Mouse (Mus musculus) MEL (cell line): ENCODE data around the gene Tsfm.
A peak's percentile ranks its signal among the peaks of the same experiment; 100 is the strongest.

Experiments
- BHLHE40 ChIP-seq: IDR thresholded peaks from 2 replicates; pipeline ENCODE4 v1.6.1; 2012; ENCODE audit warnings: low read depth, mild to moderate bottlenecking, inconsistent platforms, low read length, improper control_type of control experiment, borderline replicate concordance
- CHD2 ChIP-seq: IDR thresholded peaks from 2 replicates; pipeline ENCODE4 v1.6.1; 2011; ENCODE audit warnings: low read length, improper control_type of control experiment
- CTCF ChIP-seq, 3 experiments: IDR thresholded peaks in 2 of 3; conservative IDR thresholded peaks in 1 of 3; 2 replicates each; pipeline ENCODE4 v1.5.1; 2011 to 2012; ENCODE audit warnings: low read length in 3 of 3, low read depth in 2 of 3, mild to moderate bottlenecking in 2 of 3, improper control_type of control experiment in 1 of 3, inconsistent platforms in 1 of 3, mixed read lengths in 1 of 3, moderate library complexity in 1 of 3; ENCODE audit not compliant: control insufficient read depth in 1 of 3, insufficient read depth in 1 of 3, poor library complexity in 1 of 3, severe bottlenecking in 1 of 3
- GATA1 ChIP-seq: IDR thresholded peaks from 2 replicates; pipeline ENCODE4 v1.6.1; 2011; ENCODE audit warnings: low read depth, low read length, improper control_type of control experiment
- KAT2A ChIP-seq: conservative IDR thresholded peaks from 2 replicates; pipeline ENCODE4 v1.6.1; 2012; ENCODE audit warnings: low read depth, low read length, improper control_type of control experiment, inconsistent platforms
- MAX ChIP-seq: IDR thresholded peaks from 2 replicates; pipeline ENCODE4 v1.6.1; 2011; ENCODE audit warnings: low read length, improper control_type of control experiment
- POLR2A ChIP-seq, 2 experiments: IDR thresholded peaks; 2 replicates each; pipeline ENCODE4 v1.6.1; 2011 to 2012; ENCODE audit warnings: low read length in 2 of 2, mild to moderate bottlenecking in 2 of 2, control low read depth in 1 of 2, improper control_type of control experiment in 1 of 2, low read depth in 1 of 2, moderate library complexity in 1 of 2; ENCODE audit not compliant: control insufficient read depth in 1 of 2, insufficient read depth in 1 of 2, poor library complexity in 1 of 2
- TBP ChIP-seq: IDR thresholded peaks from 2 replicates; pipeline ENCODE4 v1.8.0; 2011; ENCODE audit warnings: low read depth, low read length, improper control_type of control experiment
- USF1 ChIP-seq: IDR thresholded peaks from 2 replicates; pipeline ENCODE4 v1.6.1; 2014; ENCODE audit warnings: low read depth, mild to moderate bottlenecking, inconsistent platforms, low read length, improper control_type of control experiment, moderate library complexity
- USF2 ChIP-seq, 2 experiments: IDR thresholded peaks; 2 replicates each; pipeline ENCODE4 v1.6.1; 2011 to 2012; ENCODE audit warnings: improper control_type of control experiment in 2 of 2, low read length in 2 of 2, borderline replicate concordance in 1 of 2, inconsistent platforms in 1 of 2, low read depth in 1 of 2, mild to moderate bottlenecking in 1 of 2; ENCODE audit not compliant: insufficient read depth in 1 of 2
- ZMIZ1 ChIP-seq: IDR thresholded peaks from 2 replicates; pipeline ENCODE4 v1.6.1; 2012; ENCODE audit warnings: low read depth, mild to moderate bottlenecking, inconsistent platforms, low read length, improper control_type of control experiment, moderate library complexity

GRCm38 (mm10) chr10:126979636-126980151, 50.9 kb downstream of the Tsfm start:
- TF ChIP-seq USF2 (IDR thresholded peaks at IDR 0.05; ENCODE audit: borderline replicate concordance in 1 of 2, insufficient read depth in 1 of 2, low read depth in 1 of 2, low read length in 2 of 2) (no peak), CTCF (IDR thresholded peaks at IDR 0.05 in 2 of 3, conservative IDR thresholded peaks at IDR 0.05 in 1 of 3; ENCODE audit: control insufficient read depth in 1 of 3, insufficient read depth in 1 of 3, low read depth in 2 of 3, low read length in 3 of 3, poor library complexity in 1 of 3, severe bottlenecking in 1 of 3) (no peak), CHD2 (no peak), USF1 (no peak), MAX (no peak), POLR2A (IDR thresholded peaks at IDR 0.05; ENCODE audit: control insufficient read depth in 1 of 2, insufficient read depth in 1 of 2, low read depth in 1 of 2, low read length in 2 of 2, poor library complexity in 1 of 2) (0 out of 4 replicates have a peak, but pooled peaks of 1 of the 2 experiments have one; percentile 25), GATA1 (no peak), KAT2A (no peak), BHLHE40 (no peak), TBP (no peak), ZMIZ1 (no peak)
